Mouse (Mus musculus) forebrain, embryonic 10.5 days (tissue): ENCODE measurements around the gene Sorcs2. TPM values are rescaled to one million over a fixed set of nuclear protein-coding genes. Genes with fewer than 3 reads are reported as not detected.

Experiments
- microRNA-seq: library from miRNA; unstranded; fragments of <30 nt; microRNA quantifications from one replicate; pipeline ENCODE4, GENCODE M21; 2017
- polyA plus RNA-seq: library from polyadenylated mRNA; unstranded; fragments of >200 nt; fragmentation: Nextera tagmentation; extraction: Ambion mirVana; gene quantifications from 2 replicates; pipeline ENCODE4 v1.2.1, GENCODE M21; 2016

Sorcs2 gene
- polyA plus RNA-seq, 1 experiment from 2014 or later = 4.7 TPM

Small RNAs within 50 kb of the gene (microRNA-seq; reads per million reads assigned to microRNA genes)
- gene Mir7689 = 31.7 reads per million, percentile 36 among the genes with 10 or more reads in this experiment

Other genes starting within 250 kb of the Sorcs2 start
- 0.10 TPM in 1 of 2 replicates, not detected in the other for gene Psapl1, start 194.1 kb downstream of the Sorcs2 start, polyA plus RNA-seq
- 60.5 and 64.4 TPM in 2 replicates for gene Grpel1, start 66.9 kb upstream of the Sorcs2 start, polyA plus RNA-seq
- 2.2 TPM in 2 replicates for gene Tada2b, start 86.1 kb upstream of the Sorcs2 start, polyA plus RNA-seq
- 3.6 and 3.8 TPM in 2 replicates for gene Ccdc96, start 86.4 kb upstream of the Sorcs2 start, polyA plus RNA-seq
- gene Tbc1d14, start 195.1 kb upstream of the Sorcs2 start, polyA plus RNA-seq = 36.7 and 38.9 TPM in 2 replicates